Mouse (Mus musculus) midbrain, embryonic 14.5 days (tissue): ENCODE results near the gene Gpd2. TPM values are rescaled to one million over a fixed set of nuclear protein-coding genes. Genes with fewer than 3 reads are reported as not detected.
A peak's percentile ranks its signal among the peaks of the same experiment; 100 is the strongest.

Experiments used
- ATAC-seq: fragments of 200-750 bp; cut with Nextera tagmentation; 2 replicates; pipeline ENCODE4 v1.8.0; 2017; ENCODE audit warnings: moderate number of reproducible peaks, moderate library complexity; ENCODE audit not compliant: low FRiP score, low TSS enrichment
- DNase-seq: peaks from one replicate; pipeline ENCODE4 v3.0.0-alpha.2; 2015
- H3K27ac ChIP-seq: fragments of 300-500 bp; sonication (generic); replicated peaks from 2 replicates; pipeline ENCODE4 v1.5.1; 2014; ENCODE audit warnings: mild to moderate bottlenecking, low read depth, low read length, moderate library complexity
- H3K27me3 ChIP-seq: fragments of 300-500 bp; sonication (generic); 2 replicates; pipeline ENCODE4 v1.6.1; 2014; ENCODE audit warnings: low read length, control low read depth, mixed read lengths; ENCODE audit not compliant: control insufficient read depth, insufficient read depth
- H3K36me3 ChIP-seq: fragments of 300-500 bp; sonication (generic); 2 replicates; pipeline ENCODE4 v1.6.1; 2014; ENCODE audit warnings: low read length, control low read depth; ENCODE audit not compliant: control insufficient read depth, insufficient read depth
- H3K4me1 ChIP-seq: fragments of 300-500 bp; sonication (generic); 2 replicates; pipeline ENCODE4 v1.6.1; 2014; ENCODE audit warnings: mild to moderate bottlenecking, antibody characterized with exemption, low read length, control low read depth; ENCODE audit not compliant: control insufficient read depth, insufficient read depth
- H3K4me2 ChIP-seq: fragments of 300-500 bp; sonication (generic); 2 replicates; pipeline ENCODE4 v1.6.1; 2014; ENCODE audit warnings: mild to moderate bottlenecking, low read length, moderate library complexity
- H3K4me3 ChIP-seq: fragments of 300-500 bp; sonication (generic); replicated peaks from 2 replicates; pipeline ENCODE4 v1.5.1; 2014; ENCODE audit warnings: low read depth, low read length
- H3K9ac ChIP-seq: fragments of 300-500 bp; sonication (generic); replicated peaks from 2 replicates; pipeline ENCODE4 v1.6.1; 2014; ENCODE audit warnings: mild to moderate bottlenecking, low read length, moderate library complexity
- H3K9me3 ChIP-seq: fragments of 300-500 bp; sonication (generic); 2 replicates; pipeline ENCODE4 v1.6.1; 2016; ENCODE audit warnings: low read length, control low read depth, mixed read lengths; ENCODE audit not compliant: control insufficient read depth
- WGBS: fragments of 180-500 bp; shearing (Covaris S2); extraction: QIAGEN DNeasy Blood & Tissue Kit; methylation state at CpG from one replicate; pipeline ENCODE4 v1.1.7; 2014; 5-methylcytosine and 5-hydroxymethylcytosine counted together
- polyA plus RNA-seq: library from polyadenylated mRNA; unstranded; fragments of >200 nt; fragmentation: Nextera tagmentation; extraction: Ambion mirVana; gene quantifications from 2 replicates; pipeline ENCODE4 v1.2.1, GENCODE M21; 2014

Gene Gpd2
- polyA plus RNA-seq, 1 experiment from 2014 or later = 13.7 TPM

GRCm38 (mm10) chr2:57225236-57225635 lies 12.2 kb upstream of the Gpd2 start:
- Histone ChIP-seq H3K9me3 (no peaks in the 10 kb centered on the region), H3K27me3 (peaks cover 16% of the 10 kb centered on the region), H3K36me3 (no peaks in the 10 kb centered on the region), H3K4me1 (no peaks in the 10 kb centered on the region), H3K4me3 (no peak overlapping the region), H3K9ac (no peak overlapping the region), H3K4me2 (no peak overlapping the region), H3K27ac (no peak overlapping the region)
- ATAC-seq = no peak
- peak; percentile 18 for DNase-seq
- WGBS = 71% methylated on average over 2 of the region's 2 CpGs

GRCm38 (mm10) chr2:57227425-57227824 lies 10.0 kb upstream of the Gpd2 start:
- Histone ChIP-seq H3K36me3 (no peaks in the 10 kb centered on the region), H3K27me3 (peaks cover 16% of the 10 kb centered on the region), H3K4me1 (no peaks in the 10 kb centered on the region), H3K27ac (no peak overlapping the region), H3K4me2 (no peak overlapping the region), H3K4me3 (no peak overlapping the region), H3K9ac (no peak overlapping the region), H3K9me3 (no peaks in the 10 kb centered on the region)
- 91% methylated on average over 3 of the region's 3 CpGs for WGBS
- ATAC-seq (no peak), DNase-seq (no peak)

GRCm38 (mm10) chr2:57229647-57230240 lies 7.7 kb upstream of the Gpd2 start:
- no peak overlapping the region for H3K4me3 ChIP-seq
- H3K27me3 ChIP-seq = peaks cover 4% of the 10 kb centered on the region; the same call in 1 of the 2 replicates
- 58% methylated on average over 4 of the region's 4 CpGs for WGBS
- no peak overlapping the region for H3K4me2 ChIP-seq
- ATAC-seq = no peak
- H3K9ac ChIP-seq = no peak overlapping the region
- no peaks in the 10 kb centered on the region for H3K4me1 ChIP-seq
- no peak for DNase-seq
- no peak overlapping the region for H3K27ac ChIP-seq
- H3K36me3 ChIP-seq = no peaks in the 10 kb centered on the region
- H3K9me3 ChIP-seq = no peaks in the 10 kb centered on the region

- ATAC-seq = no peak
- no peak overlapping the region for H3K9ac ChIP-seq
- no peak overlapping the region for H3K4me3 ChIP-seq
- H3K27me3 ChIP-seq = peaks cover 12% of the 10 kb centered on the region
- H3K9me3 ChIP-seq = no peaks in the 10 kb centered on the region
- H3K4me1 ChIP-seq = no peaks in the 10 kb centered on the region
- H3K4me2 ChIP-seq = no peak overlapping the region
- H3K27ac ChIP-seq = no peak overlapping the region
- H3K36me3 ChIP-seq = no peaks in the 10 kb centered on the region
- no peak for DNase-seq
- 87% methylated on average over 5 of the region's 5 CpGs for WGBS
These were observed 6.0 kb upstream of the Gpd2 start for GRCm38 (mm10) chr2:57231432-57231831.

GRCm38 (mm10) chr2:57232328-57232727 lies 5.1 kb upstream of the Gpd2 start:
- WGBS = 91% methylated on average over 8 of the region's 8 CpGs
- H3K27me3 ChIP-seq = peaks cover 10% of the 10 kb centered on the region
- DNase-seq (no peak), ATAC-seq (no peak)
- H3K9me3 ChIP-seq = no peaks in the 10 kb centered on the region
- no peaks in the 10 kb centered on the region for H3K36me3 ChIP-seq
- H3K4me1 ChIP-seq = no peaks in the 10 kb centered on the region
- no peak overlapping the region for H3K4me3 ChIP-seq
- H3K9ac ChIP-seq = no peak overlapping the region
- no peak overlapping the region for H3K27ac ChIP-seq
- H3K4me2 ChIP-seq = no peak overlapping the region

GRCm38 (mm10) chr2:57236246-57236645 lies 1.2 kb upstream of the Gpd2 start:
- Histone ChIP-seq H3K36me3 (no peaks in the 10 kb centered on the region), H3K4me1 (peaks cover 11% of the 10 kb centered on the region), H3K9ac (no peak overlapping the region), H3K9me3 (no peaks in the 10 kb centered on the region), H3K4me3 (no peak overlapping the region), H3K27ac (no peak overlapping the region), H3K27me3 (peaks cover 21% of the 10 kb centered on the region), H3K4me2 (no peak overlapping the region)
- DNase-seq (no peak), ATAC-seq (no peak)
- WGBS = 93% methylated on average over 2 of the region's 2 CpGs

GRCm38 (mm10) chr2:57237026-57237425 lies 409 bp upstream of the Gpd2 start:
- Histone ChIP-seq H3K27ac (no peak overlapping the region), H3K4me1 (peaks cover 11% of the 10 kb centered on the region), H3K36me3 (no peaks in the 10 kb centered on the region), H3K9me3 (no peaks in the 10 kb centered on the region), H3K27me3 (peaks cover 21% of the 10 kb centered on the region), H3K9ac (no peak overlapping the region), H3K4me2 (peak overlapping the region; percentile 96), H3K4me3 (no peak overlapping the region)
- WGBS = 35% methylated on average over 6 of the region's 6 CpGs
- DNase-seq = peak; percentile 51
- ATAC-seq = no peak

- peak overlapping the region; percentile 8; the same call in 1 of the 2 replicates for H3K27ac ChIP-seq
- peak; percentile 82 for ATAC-seq
- H3K27me3 ChIP-seq = peaks cover 21% of the 10 kb centered on the region
- H3K9ac ChIP-seq = peak overlapping the region; percentile 77
- H3K4me1 ChIP-seq = peaks cover 11% of the 10 kb centered on the region
- peak; percentile 74 for DNase-seq
- peak overlapping the region; percentile 73 for H3K4me3 ChIP-seq
- 0% methylated on average over 69 of the region's 69 CpGs for WGBS
- no peaks in the 10 kb centered on the region for H3K9me3 ChIP-seq
- peak overlapping the region; percentile 96 for H3K4me2 ChIP-seq
- no peaks in the 10 kb centered on the region for H3K36me3 ChIP-seq
These were observed 632 bp downstream of the Gpd2 start for GRCm38 (mm10) chr2:57237920-57238613.

- Histone ChIP-seq H3K4me2 (peak overlapping the region; percentile 96), H3K4me3 (peak overlapping the region; percentile 73), H3K36me3 (no peaks in the 10 kb centered on the region), H3K4me1 (peaks cover 11% of the 10 kb centered on the region), H3K9me3 (no peaks in the 10 kb centered on the region), H3K27me3 (peaks cover 21% of the 10 kb centered on the region), H3K27ac (no peak overlapping the region), H3K9ac (peak overlapping the region; percentile 77)
- peak; percentile 37 for DNase-seq
- 4% methylated on average over 17 of the region's 17 CpGs for WGBS
- ATAC-seq = no peak
These were observed 1.3 kb downstream of the Gpd2 start for GRCm38 (mm10) chr2:57238614-57239165.
